ENCODE assay signal across 8 mouse cellular contexts in genomic region chr5:135089653-135090052, GRCm38 (mm10). TPM values are rescaled to one million over a fixed set of nuclear protein-coding genes. Genes with fewer than 3 reads are reported as not detected.
DNase-seq lines count a peak whose midpoint lies in the region; ATAC-seq and TF ChIP-seq lines count a peak whose summit lies in the region.

Gene Mlxipl, plus strand, starts transcription at chr5:135089890.

- intact Hi-C loops in gastrocnemius, adult 2 months (cut with DNase I): no loop called here

- H3K4me2 ChIP-seq in lung, embryonic 14.5 days: peak within 1 kb of the TSS; percentile 44; the same call in 1 of the 2 replicates
- H3K4me2 ChIP-seq in intestine, postnatal 0 days (replicated peaks; ENCODE audit: low read depth): peak within 1 kb of the TSS; percentile 48
- peak within 1 kb of the TSS; percentile 26; the same call in 1 of the 2 replicates for H3K4me2 ChIP-seq in midbrain, embryonic 11.5 days

- WGBS in lung, embryonic 14.5 days: 4% methylated on average over 39 of the region's 39 CpGs
- 1% methylated on average over 39 of the region's 39 CpGs for WGBS in intestine, postnatal 0 days
- 3% methylated on average over 37 of the region's 39 CpGs for WGBS in midbrain, embryonic 11.5 days

- peak within 1 kb of the TSS; percentile 25 for H3K4me3 ChIP-seq in lung, embryonic 14.5 days (ENCODE audit: low read depth, low read length)
- no peak within 1 kb of the TSS for H3K4me3 ChIP-seq in gastrocnemius, adult 2 months
- H3K4me3 ChIP-seq in intestine, postnatal 0 days (ENCODE audit: low read depth, low read length): peak within 1 kb of the TSS; percentile 7; the same call in 1 of the 2 replicates
- peak within 1 kb of the TSS; percentile 6; the same call in 1 of the 2 replicates for H3K4me3 ChIP-seq in midbrain, embryonic 11.5 days (ENCODE audit: low read depth, low read length)

- no peak within 1 kb of the TSS for H3K9ac ChIP-seq in lung, embryonic 14.5 days
- H3K9ac ChIP-seq in intestine, postnatal 0 days (ENCODE audit: low read depth, low read length): 0 out of 2 replicates have a peak within 1 kb of the TSS, but pooled peaks have one; percentile 7
- peak within 1 kb of the TSS; percentile 7; the same call in 1 of the 2 replicates for H3K9ac ChIP-seq in midbrain, embryonic 11.5 days (ENCODE audit: low read length)

- H3K27ac ChIP-seq in lung, embryonic 14.5 days (ENCODE audit: low read depth): no peak within 1 kb of the TSS
- no peak within 1 kb of the TSS for H3K27ac ChIP-seq in gastrocnemius, adult 2 months
- no peak within 1 kb of the TSS for H3K27ac ChIP-seq in intestine, postnatal 0 days (ENCODE audit: low read depth, low read length)
- no peak within 1 kb of the TSS for H3K27ac ChIP-seq in midbrain, embryonic 11.5 days (ENCODE audit: low read depth, low read length)

- TF ChIP-seq CTCF in lung, embryonic 14.5 days (IDR thresholded peaks at IDR 0.05; ENCODE audit: low read depth): no peak
- TF ChIP-seq CTCF in gastrocnemius, adult 2 months (IDR thresholded peaks at IDR 0.05): no peak
- TF ChIP-seq CTCF in intestine, postnatal 0 days (IDR thresholded peaks at IDR 0.05; ENCODE audit: low read depth): peak; percentile 65

- H3K9me3 ChIP-seq in lung, embryonic 14.5 days (ENCODE audit: low read depth, low read length): no peaks in the 10 kb centered on the region
- H3K9me3 ChIP-seq in intestine, postnatal 0 days (ENCODE audit: control insufficient read depth): no peaks in the 10 kb centered on the region
- H3K9me3 ChIP-seq in midbrain, embryonic 11.5 days (ENCODE audit: control insufficient read depth, low read length): no peaks in the 10 kb centered on the region

- H3K36me3 ChIP-seq in lung, embryonic 14.5 days (ENCODE audit: insufficient read depth): no peaks in the 10 kb centered on the region
- H3K36me3 ChIP-seq in intestine, postnatal 0 days (ENCODE audit: control insufficient read depth, insufficient read depth): no peaks in the 10 kb centered on the region
- no peaks in the 10 kb centered on the region for H3K36me3 ChIP-seq in midbrain, embryonic 11.5 days (ENCODE audit: control insufficient read depth, insufficient read depth, low read length)

- H3K4me1 ChIP-seq in lung, embryonic 14.5 days (ENCODE audit: insufficient read depth): no peaks in the 10 kb centered on the region
- 0 out of 2 replicates have a peak, but pooled peaks cover 4% of the 10 kb centered on the region for H3K4me1 ChIP-seq in intestine, postnatal 0 days (replicated peaks; ENCODE audit: control insufficient read depth, insufficient read depth, low read length)
- peaks cover 4% of the 10 kb centered on the region; the same call in 1 of the 2 replicates for H3K4me1 ChIP-seq in midbrain, embryonic 11.5 days (ENCODE audit: control insufficient read depth, insufficient read depth, low read length)

- peaks cover 46% of the 10 kb centered on the region for H3K27me3 ChIP-seq in lung, embryonic 14.5 days (ENCODE audit: insufficient read depth, low read length)
- H3K27me3 ChIP-seq in intestine, postnatal 0 days (replicated peaks; ENCODE audit: control insufficient read depth, insufficient read depth, low read length): peaks cover 40% of the 10 kb centered on the region
- peaks cover 22% of the 10 kb centered on the region for H3K27me3 ChIP-seq in midbrain, embryonic 11.5 days (ENCODE audit: control insufficient read depth, insufficient read depth, low read length)

- no peak for ATAC-seq in lung, embryonic 14.5 days (ENCODE audit: insufficient read depth)
- ATAC-seq in intestine, postnatal 0 days: peak; percentile 97
- ATAC-seq in midbrain, embryonic 11.5 days (ENCODE audit: low FRiP score): no peak

- no peak for DNase-seq in lung, embryonic 14.5 days
- no peak for DNase-seq in lung, adult 18-20 months
- peak; percentile 27 for DNase-seq in gastrocnemius, adult 2 months
- peak; percentile 83 for DNase-seq in midbrain, embryonic 11.5 days (ENCODE audit: low spot score, missing footprints)
- no peak for DNase-seq in cerebellum, adult 18-20 months
- DNase-seq in cerebellum, adult 9-10 months: no peak
- DNase-seq in layer of hippocampus, postnatal 36 days: no peak

RNA-seq across cellular contexts. Expression of gene Mlxipl, which starts in this region (rescaled TPM):
- 2.1 and 2.5 TPM in 2 replicates for polyA plus RNA-seq in lung, embryonic 14.5 days (2014; fragmentation: Nextera tagmentation; extraction: Ambion mirVana)
- 100 to 1,000 TPM in 1 of 2 experiments, 10 to 100 TPM in 1; 64.8 to 100 TPM for total RNA-seq in gastrocnemius, adult 2 months (2021)
- polyA plus RNA-seq in intestine, postnatal 0 days (2015; fragmentation: Nextera tagmentation; extraction: Ambion mirVana): 13.7 and 16.2 TPM in 2 replicates
- 1.2 and 2.1 TPM in 2 replicates for polyA plus RNA-seq in midbrain, embryonic 11.5 days (2014; fragmentation: Nextera tagmentation; extraction: Ambion mirVana)
- 1 to 10 TPM; 3.6 to 5.2 TPM for total RNA-seq in layer of hippocampus, postnatal 36 days (2021)

Comparison
In these comparisons a context has a peak if more than half of its experiments do, and no peak if none do; other contexts are left out.
1. RNA of gene Mlxipl (total RNA-seq): 64.8 to 100 TPM in gastrocnemius, adult 2 months; 3.6 to 5.2 TPM in layer of hippocampus, postnatal 36 days; every median in the first group is over 10 times any median in the second.
2. DNase-seq: peak in gastrocnemius, adult 2 months (single experiment) and midbrain, embryonic 11.5 days (single experiment); none in lung, embryonic 14.5 days (single experiment), lung, adult 18-20 months (0 of 2), cerebellum, adult 18-20 months (0 of 2), cerebellum, adult 9-10 months (single experiment) and layer of hippocampus, postnatal 36 days (0 of 2).
3. Peak in every context shown above with its lines, with median percentiles within 50 percentile points of each other: H3K4me2 ChIP-seq.